Mouse (Mus musculus): ENCODE results near the gene Gm20388. TPM values are rescaled to one million over a fixed set of nuclear protein-coding genes. Genes with fewer than 3 reads are reported as not detected.

Gene Gm20388
- polyA plus RNA-seq, 1 experiment: 23.9 TPM

- peak overlapping the region; percentile 94 for H3K4me3 ChIP-seq (ENCODE audit: insufficient read depth, low read length)
- H3K27ac ChIP-seq (ENCODE audit: insufficient read depth, low read length): no peak overlapping the region
- TF ChIP-seq POLR2A (IDR thresholded peaks at IDR 0.05; ENCODE audit: extremely low read depth, insufficient read depth, low read length) (no peak), CTCF (IDR thresholded peaks at IDR 0.05; ENCODE audit: extremely low read depth, insufficient read depth, low read length) (no peak)
- H3K4me1 ChIP-seq (ENCODE audit: control insufficient read depth, insufficient read depth, low read length): peaks cover 3% of the 10 kb centered on the region
Measured at GRCm38 (mm10) chr8:123860386-123860785, 3949.7 kb downstream of the Gm20388 start.

GRCm38 (mm10) chr8:123865786-123866185 is 3955.1 kb downstream of the Gm20388 start:
- no peak for TF ChIP-seq CTCF (IDR thresholded peaks at IDR 0.05; ENCODE audit: extremely low read depth, insufficient read depth, low read length)
- no peak for TF ChIP-seq POLR2A (IDR thresholded peaks at IDR 0.05; ENCODE audit: extremely low read depth, insufficient read depth, low read length)
- H3K27ac ChIP-seq (ENCODE audit: insufficient read depth, low read length): no peak overlapping the region
- peaks cover 7% of the 10 kb centered on the region for H3K4me1 ChIP-seq (ENCODE audit: control insufficient read depth, insufficient read depth, low read length)
- H3K4me3 ChIP-seq (ENCODE audit: insufficient read depth, low read length): no peak overlapping the region

- peaks cover 7% of the 10 kb centered on the region for H3K4me1 ChIP-seq (ENCODE audit: control insufficient read depth, insufficient read depth, low read length)
- no peak overlapping the region for H3K4me3 ChIP-seq (ENCODE audit: insufficient read depth, low read length)
- no peak for TF ChIP-seq POLR2A (IDR thresholded peaks at IDR 0.05; ENCODE audit: extremely low read depth, insufficient read depth, low read length)
- TF ChIP-seq CTCF (IDR thresholded peaks at IDR 0.05; ENCODE audit: extremely low read depth, insufficient read depth, low read length): no peak
- no peak overlapping the region for H3K27ac ChIP-seq (ENCODE audit: insufficient read depth, low read length)
Measured at GRCm38 (mm10) chr8:123866971-123867370, 3956.3 kb downstream of the Gm20388 start.

GRCm38 (mm10) chr8:123872048-123872447 is 3961.4 kb downstream of the Gm20388 start:
- Histone ChIP-seq H3K4me3 (ENCODE audit: insufficient read depth, low read length) (no peak overlapping the region), H3K27ac (ENCODE audit: insufficient read depth, low read length) (no peak overlapping the region), H3K4me1 (ENCODE audit: control insufficient read depth, insufficient read depth, low read length) (peaks cover 5% of the 10 kb centered on the region; the same call in 1 of the 2 replicates)
- TF ChIP-seq CTCF (IDR thresholded peaks at IDR 0.05; ENCODE audit: extremely low read depth, insufficient read depth, low read length): no peak
- no peak for TF ChIP-seq POLR2A (IDR thresholded peaks at IDR 0.05; ENCODE audit: extremely low read depth, insufficient read depth, low read length)

- H3K27ac ChIP-seq (ENCODE audit: insufficient read depth, low read length): no peak overlapping the region
- no peak overlapping the region for H3K4me3 ChIP-seq (ENCODE audit: insufficient read depth, low read length)
- H3K4me1 ChIP-seq (ENCODE audit: control insufficient read depth, insufficient read depth, low read length): peaks cover 2% of the 10 kb centered on the region; the same call in 1 of the 2 replicates
- TF ChIP-seq POLR2A (IDR thresholded peaks at IDR 0.05; ENCODE audit: extremely low read depth, insufficient read depth, low read length) (no peak), CTCF (IDR thresholded peaks at IDR 0.05; ENCODE audit: extremely low read depth, insufficient read depth, low read length) (no peak)
Measured at GRCm38 (mm10) chr8:123873364-123873763, 3962.7 kb downstream of the Gm20388 start.

GRCm38 (mm10) chr8:123874324-123874723 is 3963.7 kb downstream of the Gm20388 start:
- H3K27ac ChIP-seq (ENCODE audit: insufficient read depth, low read length): peak overlapping the region; percentile 31; the same call in 1 of the 2 replicates
- TF ChIP-seq CTCF (IDR thresholded peaks at IDR 0.05; ENCODE audit: extremely low read depth, insufficient read depth, low read length): no peak
- TF ChIP-seq POLR2A (IDR thresholded peaks at IDR 0.05; ENCODE audit: extremely low read depth, insufficient read depth, low read length): no peak

GRCm38 (mm10) chr8:123877865-123878264 is 3967.2 kb downstream of the Gm20388 start:
- peaks cover 12% of the 10 kb centered on the region; the same call in 1 of the 2 replicates for H3K4me1 ChIP-seq (ENCODE audit: control insufficient read depth, insufficient read depth, low read length)
- H3K4me3 ChIP-seq (ENCODE audit: insufficient read depth, low read length): no peak overlapping the region
- H3K27ac ChIP-seq (ENCODE audit: insufficient read depth, low read length): no peak overlapping the region

More at GRCm38 (mm10) chr8:123874324-123874723, 3963.7 kb downstream of the Gm20388 start:
- H3K4me3 ChIP-seq (ENCODE audit: insufficient read depth, low read length): no peak overlapping the region
- peaks cover 4% of the 10 kb centered on the region; the same call in 1 of the 2 replicates for H3K4me1 ChIP-seq (ENCODE audit: control insufficient read depth, insufficient read depth, low read length)

GRCm38 (mm10) chr8:123880271-123880670 is 3969.6 kb downstream of the Gm20388 start:
- Histone ChIP-seq H3K4me1 (ENCODE audit: control insufficient read depth, insufficient read depth, low read length) (peaks cover 16% of the 10 kb centered on the region), H3K4me3 (ENCODE audit: insufficient read depth, low read length) (no peak overlapping the region), H3K27ac (ENCODE audit: insufficient read depth, low read length) (peak overlapping the region; percentile 76)
- TF ChIP-seq POLR2A (IDR thresholded peaks at IDR 0.05; ENCODE audit: extremely low read depth, insufficient read depth, low read length) (0 out of 2 replicates have a peak, but pooled peaks have one; percentile 24), CTCF (IDR thresholded peaks at IDR 0.05; ENCODE audit: extremely low read depth, insufficient read depth, low read length) (no peak)

More at GRCm38 (mm10) chr8:123877865-123878264, 3967.2 kb downstream of the Gm20388 start:
- no peak for TF ChIP-seq POLR2A (IDR thresholded peaks at IDR 0.05; ENCODE audit: extremely low read depth, insufficient read depth, low read length)
- no peak for TF ChIP-seq CTCF (IDR thresholded peaks at IDR 0.05; ENCODE audit: extremely low read depth, insufficient read depth, low read length)

GRCm38 (mm10) chr8:123880821-123881350 is 3970.2 kb downstream of the Gm20388 start:
- peak overlapping the region; percentile 43 for H3K27ac ChIP-seq (ENCODE audit: insufficient read depth, low read length)
- no peak for TF ChIP-seq POLR2A (IDR thresholded peaks at IDR 0.05; ENCODE audit: extremely low read depth, insufficient read depth, low read length)
- 0 out of 2 replicates have a peak, but pooled peaks have one; percentile 4 for TF ChIP-seq CTCF (IDR thresholded peaks at IDR 0.05; ENCODE audit: extremely low read depth, insufficient read depth, low read length)
- no peak overlapping the region for H3K4me3 ChIP-seq (ENCODE audit: insufficient read depth, low read length)
- H3K4me1 ChIP-seq (ENCODE audit: control insufficient read depth, insufficient read depth, low read length): peaks cover 17% of the 10 kb centered on the region

- peak overlapping the region; percentile 26 for H3K27ac ChIP-seq (ENCODE audit: insufficient read depth, low read length)
- no peak overlapping the region for H3K4me3 ChIP-seq (ENCODE audit: insufficient read depth, low read length)
- peaks cover 17% of the 10 kb centered on the region for H3K4me1 ChIP-seq (ENCODE audit: control insufficient read depth, insufficient read depth, low read length)
- no peak for TF ChIP-seq CTCF (IDR thresholded peaks at IDR 0.05; ENCODE audit: extremely low read depth, insufficient read depth, low read length)
- TF ChIP-seq POLR2A (IDR thresholded peaks at IDR 0.05; ENCODE audit: extremely low read depth, insufficient read depth, low read length): no peak
Measured at GRCm38 (mm10) chr8:123882412-123882811, 3971.8 kb downstream of the Gm20388 start.

Data from cortical plate, adult 2 months (tissue).